Mouse (Mus musculus) CH12.LX (cell line): ENCODE measurements around the gene Cop1. TPM values are rescaled to one million over a fixed set of nuclear protein-coding genes. Genes with fewer than 3 reads are reported as not detected.

Source experiments
- DNase-seq: peaks from one replicate; pipeline ENCODE4 v3.0.0-alpha.2; 2013; ENCODE audit errors: extremely low read depth
- H3K27ac ChIP-seq: 2 replicates; pipeline ENCODE4 v1.5.1; 2012; ENCODE audit warnings: low read depth, mild to moderate bottlenecking, control low read depth, moderate library complexity; ENCODE audit not compliant: insufficient read depth
- H3K27me3 ChIP-seq: replicated peaks from 2 replicates; pipeline ENCODE3; 2012; ENCODE audit warnings: inconsistent platforms
- H3K36me3 ChIP-seq, 2 experiments: replicated peaks in 1 of 2; 2 replicates each; pipeline versions ENCODE3 to v1.6.1; 2012; ENCODE audit warnings: inconsistent platforms in 1 of 2, low read length in 1 of 2, mild to moderate bottlenecking in 1 of 2, mixed read lengths in 1 of 2, moderate library complexity in 1 of 2; ENCODE audit not compliant: control insufficient read depth in 1 of 2, insufficient read depth in 1 of 2
- H3K4me1 ChIP-seq, 2 experiments: 2 replicates each; pipeline ENCODE4 v1.6.1; 2012; ENCODE audit warnings: inconsistent platforms in 1 of 2, moderate library complexity in 1 of 2; ENCODE audit not compliant: insufficient read depth in 2 of 2, control insufficient read depth in 1 of 2
- H3K4me2 ChIP-seq: 2 replicates; pipeline ENCODE4 v1.6.1; 2012; ENCODE audit warnings: low read depth, mild to moderate bottlenecking, control low read depth; ENCODE audit not compliant: poor library complexity, insufficient read depth, severe bottlenecking
- H3K4me3 ChIP-seq, 3 experiments: fragments of 150-350 bp in 1 of 3; sonication (generic) in 1 of 3; replicated peaks in 1 of 3; 2 replicates each; pipeline versions ENCODE3 to v1.5.1; 2011 to 2012; ENCODE audit warnings: low read depth in 2 of 3, low read length in 2 of 3, mild to moderate bottlenecking in 2 of 3, moderate library complexity in 2 of 3, control low read depth in 1 of 3, improper control_type of control experiment in 1 of 3, inconsistent platforms in 1 of 3, mixed read lengths in 1 of 3; ENCODE audit not compliant: poor library complexity in 1 of 3
- H3K79me2 ChIP-seq: replicated peaks from 2 replicates; pipeline ENCODE4 v1.6.1; 2012; ENCODE audit warnings: mild to moderate bottlenecking, moderate library complexity; ENCODE audit not compliant: control insufficient read depth, poor library complexity, insufficient read depth, severe bottlenecking; ENCODE audit errors: extremely low read depth
- H3K9ac ChIP-seq: 2 replicates; pipeline ENCODE4 v1.6.1; 2012; ENCODE audit warnings: low read depth, mild to moderate bottlenecking, control low read depth, moderate library complexity; ENCODE audit not compliant: insufficient read depth
- H3K9me3 ChIP-seq: replicated peaks from 2 replicates; pipeline ENCODE3; 2012; ENCODE audit warnings: low read length, inconsistent platforms, mixed read lengths
- CHD2 ChIP-seq: IDR thresholded peaks from 2 replicates; pipeline ENCODE4 v1.6.1; 2011; ENCODE audit warnings: low read length, improper control_type of control experiment
- CTCF ChIP-seq, 2 experiments: IDR thresholded peaks in 1 of 2; conservative IDR thresholded peaks in 1 of 2; 2 replicates each; pipeline ENCODE4 v1.5.1; 2011 to 2012; ENCODE audit warnings: low read depth in 2 of 2, low read length in 2 of 2, improper control_type of control experiment in 1 of 2, inconsistent platforms in 1 of 2, mild to moderate bottlenecking in 1 of 2, moderate library complexity in 1 of 2
- GABPA ChIP-seq: IDR thresholded peaks from 2 replicates; pipeline ENCODE4 v1.6.1; 2012; ENCODE audit warnings: low read depth, low read length, improper control_type of control experiment, inconsistent platforms; ENCODE audit not compliant: insufficient replicate concordance
- MAFK ChIP-seq: IDR thresholded peaks from 2 replicates; pipeline ENCODE4 v1.6.1; 2011; ENCODE audit warnings: low read length, improper control_type of control experiment; ENCODE audit not compliant: insufficient replicate concordance
- MAX ChIP-seq: IDR thresholded peaks from 2 replicates; pipeline ENCODE4 v1.6.1; 2011; ENCODE audit warnings: low read length, improper control_type of control experiment
- MAZ ChIP-seq: IDR thresholded peaks from 2 replicates; pipeline ENCODE4 v1.6.1; 2012; ENCODE audit warnings: low read depth, mild to moderate bottlenecking, inconsistent platforms, low read length, improper control_type of control experiment, moderate library complexity
- MEF2A ChIP-seq: IDR thresholded peaks from 2 replicates; pipeline ENCODE4 v1.6.1; 2014; ENCODE audit warnings: low read depth, mild to moderate bottlenecking, inconsistent platforms, low read length, improper control_type of control experiment, borderline replicate concordance
- MYC ChIP-seq: IDR thresholded peaks from 2 replicates; pipeline ENCODE4 v1.6.1; 2011; ENCODE audit warnings: low read depth, mild to moderate bottlenecking, improper control_type of control experiment, low read length
- POLR2AphosphoS2 ChIP-seq: IDR thresholded peaks from 2 replicates; pipeline ENCODE4 v1.6.1; 2011; ENCODE audit warnings: low read depth, low read length, improper control_type of control experiment
- UBTF ChIP-seq: IDR thresholded peaks from 2 replicates; pipeline ENCODE4 v1.6.1; 2012; ENCODE audit warnings: low read depth, mild to moderate bottlenecking, inconsistent platforms, low read length, improper control_type of control experiment, moderate library complexity
- USF1 ChIP-seq: IDR thresholded peaks from 2 replicates; pipeline ENCODE4 v1.6.1; 2014; ENCODE audit warnings: low read depth, mild to moderate bottlenecking, inconsistent platforms, low read length, improper control_type of control experiment
- ZNF384 ChIP-seq: IDR thresholded peaks from 2 replicates; pipeline ENCODE4 v1.6.1; 2012; ENCODE audit warnings: low read depth, low read length, improper control_type of control experiment, inconsistent platforms
- dilution Hi-C: fragments of 300-500 bp; cut with MboI; formaldehyde crosslinking; loops from 2 replicates; pipeline ENCODE4 v1.14.3; 2020; ENCODE audit warnings: low sequenced_read_pairs; ENCODE audit not compliant: extremely low pct_unique_long_range_greater_than_20kb, extremely low pct_ligation_motif_present
- in situ Hi-C: fragments of 300-500 bp; cut with MboI; formaldehyde crosslinking; loops from 3 replicates; pipeline ENCODE4 v1.14.3; 2019; ENCODE audit warnings: low sequenced_read_pairs, low pct_ligation_motif_present, low pct_unique_long_range_greater_than_20kb, mixed read lengths
- polyA plus RNA-seq: library from polyadenylated mRNA; unstranded; fragments of >175 nt; gene quantifications from 2 replicates; pipeline ENCODE4 v1.2.1, GENCODE M21; 2012; ENCODE audit warnings: low read depth; ENCODE audit not compliant: insufficient read length
- total RNA-seq, 2 experiments: library from RNA; depleted of rRNA; stranded (reverse); fragments of 300-350 nt in 1 of 2; fragments of >200 nt in 1 of 2; gene quantifications; 2 replicates each; pipeline ENCODE4 v1.2.3; 2012 to 2014

Cop1 gene
- total and polyA plus RNA-seq, 3 experiments = 54.6 to 93.2 (median 79.0) TPM

GRCm38 (mm10) chr1:159254906-159255685 lies 23.0 kb downstream of the Cop1 start:
- TF ChIP-seq MAX (no peak), CHD2 (no peak), USF1 (no peak), UBTF (no peak), CTCF (conservative IDR thresholded peaks at IDR 0.05 in 1 of 2, IDR thresholded peaks at IDR 0.05 in 1 of 2; ENCODE audit: low read depth in 2 of 2, low read length in 2 of 2) (no peak), MYC (no peak), POLR2AphosphoS2 (no peak), MAZ (no peak), GABPA (no peak)
- no peak for DNase-seq
- H3K9ac ChIP-seq = no peak overlapping the region
- in situ Hi-C loops (no loop called here), dilution Hi-C loops (no loop called here)
- no peaks in the 10 kb centered on the region for H3K27me3 ChIP-seq
- H3K27ac ChIP-seq = no peak overlapping the region
- no peaks in the 10 kb centered on the region for H3K79me2 ChIP-seq
- H3K4me2 ChIP-seq = no peak overlapping the region
- H3K36me3 ChIP-seq = peaks cover 16 to 51% of the 10 kb centered on the region in 2 experiments
- no peaks in the 10 kb centered on the region for H3K9me3 ChIP-seq
- no peak overlapping the region for H3K4me3 ChIP-seq
- H3K4me1 ChIP-seq = no peaks in the 10 kb centered on the region

- H3K36me3 ChIP-seq = peaks cover 15 to 50% of the 10 kb centered on the region in 2 experiments
- dilution Hi-C loops = no loop called here
- H3K4me3 ChIP-seq = no peak overlapping the region
- H3K79me2 ChIP-seq = no peaks in the 10 kb centered on the region
- in situ Hi-C loops = no loop called here
- H3K27me3 ChIP-seq = no peaks in the 10 kb centered on the region
- no peak overlapping the region for H3K27ac ChIP-seq
- no peak overlapping the region for H3K9ac ChIP-seq
- no peak for TF ChIP-seq POLR2AphosphoS2
- TF ChIP-seq MEF2A = no peak
- no peaks in the 10 kb centered on the region for H3K9me3 ChIP-seq
- no peak for DNase-seq
- H3K4me2 ChIP-seq = no peak overlapping the region
- no peaks in the 10 kb centered on the region for H3K4me1 ChIP-seq
These were observed 24.4 kb downstream of the Cop1 start for GRCm38 (mm10) chr1:159256543-159256942.

GRCm38 (mm10) chr1:159263820-159264219 lies 31.7 kb downstream of the Cop1 start:
- H3K4me1 ChIP-seq = no peaks in the 10 kb centered on the region
- H3K27me3 ChIP-seq = no peaks in the 10 kb centered on the region
- H3K36me3 ChIP-seq = peaks cover 6 to 28% of the 10 kb centered on the region in 2 experiments
- DNase-seq = no peak
- H3K27ac ChIP-seq = no peak overlapping the region
- TF ChIP-seq ZNF384 (no peak), MAFK (peak; percentile 72; the same call in 1 of the 2 replicates)
- no peaks in the 10 kb centered on the region for H3K9me3 ChIP-seq
- H3K79me2 ChIP-seq = no peaks in the 10 kb centered on the region
- in situ Hi-C loops = no loop called here
- H3K9ac ChIP-seq = no peak overlapping the region
- no peak overlapping the region for H3K4me2 ChIP-seq
- dilution Hi-C loops = no loop called here
- H3K4me3 ChIP-seq = no peak overlapping the region
